Mouse (Mus musculus): ENCODE measurements around the gene Thada.

DNA sequence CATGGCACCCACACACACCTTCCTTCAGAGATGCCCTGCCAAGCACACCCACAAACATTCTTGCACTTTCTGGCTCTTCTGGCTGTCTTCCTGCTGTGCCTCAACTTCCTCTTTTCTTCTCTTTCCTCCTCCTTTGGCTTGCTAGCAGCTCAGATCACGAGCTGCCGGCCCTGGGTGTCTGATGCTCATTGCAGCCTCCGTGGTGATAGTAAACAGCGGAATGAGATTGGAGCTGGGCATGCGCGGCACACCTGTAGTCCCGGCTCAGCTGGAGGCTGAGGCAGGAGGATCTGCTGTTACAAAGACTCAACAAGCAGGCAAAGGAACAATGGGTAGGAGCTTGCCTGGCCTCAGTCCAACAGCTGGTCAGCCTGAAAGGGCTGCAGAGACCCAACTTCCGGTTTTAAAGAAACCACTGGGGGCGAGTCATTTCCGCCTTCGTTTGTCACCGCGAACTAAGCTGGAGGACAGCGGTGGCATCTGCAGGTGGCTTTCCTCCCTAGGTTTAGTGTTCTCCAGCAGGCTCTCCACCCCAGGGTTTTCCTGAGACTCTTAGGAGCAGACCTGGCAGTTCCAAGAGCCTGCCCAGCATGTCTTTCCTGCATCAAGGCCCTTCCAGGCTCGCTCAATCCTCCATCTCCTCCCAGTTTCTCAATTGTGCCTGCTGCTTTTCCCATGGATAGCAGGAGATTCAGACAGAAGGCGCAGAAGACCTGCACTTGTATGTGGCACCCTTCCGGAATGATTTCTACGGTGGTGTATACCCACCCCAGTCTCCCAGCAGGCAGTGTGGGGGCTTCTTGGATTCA, 284.3 kb downstream of the Thada start:
- no peak for TF ChIP-seq CTCF (IDR thresholded peaks at IDR 0.05; ENCODE audit: borderline replicate concordance, insufficient read depth, low read depth, low read length)
- TF ChIP-seq POLR2A (IDR thresholded peaks at IDR 0.05; ENCODE audit: borderline replicate concordance, insufficient read depth, low read length) = no peak

All from cerebellum, adult 2 months (tissue).